21 mouse cellular contexts compared by ENCODE assay signal in the genomic region with DNA sequence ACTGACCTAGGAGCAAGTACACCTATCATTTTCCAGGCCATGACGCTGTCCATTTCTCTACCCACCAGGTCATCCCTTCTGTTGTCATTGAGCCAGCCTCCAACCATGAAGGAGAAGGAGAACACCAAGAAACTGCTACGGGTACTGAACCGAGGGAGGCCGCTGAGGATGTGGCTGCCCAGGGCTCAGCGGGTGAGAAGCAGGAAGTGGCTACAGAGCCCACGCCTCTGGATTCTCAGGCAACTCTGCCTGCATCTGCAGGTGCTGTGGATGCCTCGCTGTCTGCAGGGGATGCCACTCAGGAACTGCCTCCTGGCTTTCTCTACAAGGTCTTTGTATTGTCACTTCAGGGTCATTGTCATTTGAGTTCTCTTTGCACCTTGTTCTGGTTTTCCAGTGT.
DNase-seq lines count a peak whose midpoint lies in the region; ATAC-seq lines count a peak whose summit lies in the region.
"Had no signal": no experiment of that assay in that cellular context is flagged by ENCODE, and none has a peak within 500 bp of the region (broad histone marks: within the 10 kb centered on the region; RNA-seq: fewer than 3 reads in every experiment).

No protein-coding gene starts in this region.

- no peak overlapping the region for H3K4me3 ChIP-seq in liver, embryonic 12.5 days
- H3K4me3 ChIP-seq: heart, adult 2 months; heart, embryonic 15.5 days; hindbrain, embryonic 12.5 days; midbrain, embryonic 12.5 days; neural tube, embryonic 15.5 days had no signal

- no peak overlapping the region for H3K27ac ChIP-seq in liver, embryonic 12.5 days
- H3K27ac ChIP-seq: heart, adult 2 months; heart, embryonic 15.5 days; hindbrain, embryonic 12.5 days; kidney, postnatal 0 days; midbrain, embryonic 12.5 days; neural tube, embryonic 15.5 days had no signal

- no peak overlapping the region for H3K4me2 ChIP-seq in liver, embryonic 12.5 days
- H3K4me2 ChIP-seq: heart, embryonic 15.5 days; hindbrain, embryonic 12.5 days; midbrain, embryonic 12.5 days; neural tube, embryonic 15.5 days had no signal

- no peaks in the 10 kb centered on the region for H3K36me3 ChIP-seq in liver, embryonic 12.5 days
- H3K36me3 ChIP-seq: heart, embryonic 15.5 days; midbrain, embryonic 12.5 days had no signal

- WGBS in liver, embryonic 12.5 days (ENCODE audit: insufficient replicate concordance), result 52% methylated on average over 7 of the region's 7 CpGs

- H3K27me3 ChIP-seq in liver, embryonic 12.5 days (replicated peaks), result no peaks in the 10 kb centered on the region
- H3K27me3 ChIP-seq: heart, embryonic 15.5 days; hindbrain, embryonic 12.5 days; midbrain, embryonic 12.5 days; neural tube, embryonic 15.5 days had no signal

- no peak for ATAC-seq in liver, embryonic 12.5 days
- ATAC-seq in erythroblast, adult 5-6 weeks (replicated peaks; ENCODE audit: low FRiP score, poor library complexity, severe bottlenecking), result 0 out of 2 replicates have a peak, but pooled peaks have one; percentile 41
- ATAC-seq: intestine, postnatal 0 days had no signal

- 0 out of 2 replicates have a peak overlapping the region, but pooled peaks have one; percentile 4 for H3K9ac ChIP-seq in liver, embryonic 12.5 days
- H3K9ac ChIP-seq: heart, embryonic 15.5 days; hindbrain, embryonic 12.5 days; midbrain, embryonic 12.5 days; neural tube, embryonic 15.5 days had no signal

- DNase-seq in liver (no peak), MN1 (ENCODE audit: low spot score) (no peak)
- peak; percentile 8 to 29 for DNase-seq in natural killer cell, adult 2 months (ENCODE audit: low spot score in 2 of 2)
- peak; percentile 66 for DNase-seq in thymus, postnatal 4 days
- no peak for DNase-seq in spleen, adult 18-20 months
- no peak for DNase-seq in spleen, postnatal 36 days (ENCODE audit: low spot score in 2 of 2)
- DNase-seq: adrenal gland, postnatal 10 days; cerebellum, adult 18-20 months; cerebellum, postnatal 36 days; heart, adult 2 months; lung, adult 2 months; lung, postnatal 36 days; right cerebral cortex, postnatal 25 days had no signal

- H3K9me3 ChIP-seq in liver, embryonic 12.5 days (replicated peaks), result no peaks in the 10 kb centered on the region
- H3K9me3 ChIP-seq: heart, embryonic 15.5 days; hindbrain, embryonic 12.5 days; midbrain, embryonic 12.5 days; neural tube, embryonic 15.5 days had no signal

- peaks cover 23% of the 10 kb centered on the region for H3K4me1 ChIP-seq in liver, embryonic 12.5 days
- H3K4me1 ChIP-seq: heart, embryonic 15.5 days; hindbrain, embryonic 12.5 days; midbrain, embryonic 12.5 days; neural tube, embryonic 15.5 days had no signal

Comparison
In these comparisons a context has a peak if more than half of its experiments do, and no peak if none do; other contexts are left out.
1. DNase-seq: peak in natural killer cell, adult 2 months (2 of 2) and thymus, postnatal 4 days (single experiment); none in liver (single experiment), spleen, adult 18-20 months (0 of 2), spleen, postnatal 36 days (0 of 2) and MN1 (single experiment).